Mouse (Mus musculus): ENCODE measurements around the gene Tspan11. TPM values are rescaled to one million over a fixed set of nuclear protein-coding genes. Genes with fewer than 3 reads are reported as not detected.
A peak's percentile ranks its signal among the peaks of the same experiment; 100 is the strongest.

Tspan11 gene
- polyA plus RNA-seq, 1 experiment, result not detected

- 70% methylated on average over 4 of the region's 4 CpGs for WGBS
- TF ChIP-seq POLR2A (IDR thresholded peaks at IDR 0.05; ENCODE audit: borderline replicate concordance, control insufficient read depth, low read depth, low read length) (no peak), CTCF (IDR thresholded peaks at IDR 0.05; ENCODE audit: control insufficient read depth, insufficient read depth, low read length) (no peak)
- no peak overlapping the region for H3K27ac ChIP-seq (ENCODE audit: control insufficient read depth, insufficient read depth, low read depth, low read length, poor library complexity)
- no peak overlapping the region for H3K4me3 ChIP-seq (replicated peaks; ENCODE audit: control insufficient read depth, low read depth, low read length)
- H3K4me1 ChIP-seq (ENCODE audit: control insufficient read depth, insufficient read depth, low read length), result no peaks in the 10 kb centered on the region
These were observed 23.2 kb downstream of the Tspan11 start for GRCm38 (mm10) chr6:127910638-127911037.

GRCm38 (mm10) chr6:127911687-127912086, 24.3 kb downstream of the Tspan11 start:
- Histone ChIP-seq H3K4me3 (replicated peaks; ENCODE audit: control insufficient read depth, low read depth, low read length) (no peak overlapping the region), H3K4me1 (ENCODE audit: control insufficient read depth, insufficient read depth, low read length) (no peaks in the 10 kb centered on the region), H3K27ac (ENCODE audit: control insufficient read depth, insufficient read depth, low read depth, low read length, poor library complexity) (no peak overlapping the region)
- TF ChIP-seq POLR2A (IDR thresholded peaks at IDR 0.05; ENCODE audit: borderline replicate concordance, control insufficient read depth, low read depth, low read length) (no peak), CTCF (IDR thresholded peaks at IDR 0.05; ENCODE audit: control insufficient read depth, insufficient read depth, low read length) (no peak)
- 74% methylated on average over 4 of the region's 4 CpGs for WGBS

- Histone ChIP-seq H3K27ac (ENCODE audit: control insufficient read depth, insufficient read depth, low read depth, low read length, poor library complexity) (no peak overlapping the region), H3K4me1 (ENCODE audit: control insufficient read depth, insufficient read depth, low read length) (no peaks in the 10 kb centered on the region), H3K4me3 (replicated peaks; ENCODE audit: control insufficient read depth, low read depth, low read length) (no peak overlapping the region)
- WGBS, result 85% methylated on average over 3 of the region's 3 CpGs
- TF ChIP-seq CTCF (IDR thresholded peaks at IDR 0.05; ENCODE audit: control insufficient read depth, insufficient read depth, low read length) (no peak), POLR2A (IDR thresholded peaks at IDR 0.05; ENCODE audit: borderline replicate concordance, control insufficient read depth, low read depth, low read length) (no peak)
These were observed 25.5 kb downstream of the Tspan11 start for GRCm38 (mm10) chr6:127912938-127913337.

- no peak overlapping the region for H3K27ac ChIP-seq (ENCODE audit: control insufficient read depth, insufficient read depth, low read depth, low read length, poor library complexity)
- TF ChIP-seq CTCF (IDR thresholded peaks at IDR 0.05; ENCODE audit: control insufficient read depth, insufficient read depth, low read length), result no peak
- no peak for TF ChIP-seq POLR2A (IDR thresholded peaks at IDR 0.05; ENCODE audit: borderline replicate concordance, control insufficient read depth, low read depth, low read length)
- WGBS, result 75% methylated on average over 3 of the region's 3 CpGs
- no peaks in the 10 kb centered on the region for H3K4me1 ChIP-seq (ENCODE audit: control insufficient read depth, insufficient read depth, low read length)
- no peak overlapping the region for H3K4me3 ChIP-seq (replicated peaks; ENCODE audit: control insufficient read depth, low read depth, low read length)
These were observed 29.6 kb downstream of the Tspan11 start for GRCm38 (mm10) chr6:127916993-127917392.

GRCm38 (mm10) chr6:127917712-127918111, 30.3 kb downstream of the Tspan11 start:
- TF ChIP-seq CTCF (IDR thresholded peaks at IDR 0.05; ENCODE audit: control insufficient read depth, insufficient read depth, low read length), result no peak
- no peak for TF ChIP-seq POLR2A (IDR thresholded peaks at IDR 0.05; ENCODE audit: borderline replicate concordance, control insufficient read depth, low read depth, low read length)
- WGBS, result 59% methylated on average over 4 of the region's 4 CpGs
- no peaks in the 10 kb centered on the region for H3K4me1 ChIP-seq (ENCODE audit: control insufficient read depth, insufficient read depth, low read length)
- no peak overlapping the region for H3K4me3 ChIP-seq (replicated peaks; ENCODE audit: control insufficient read depth, low read depth, low read length)
- H3K27ac ChIP-seq (ENCODE audit: control insufficient read depth, insufficient read depth, low read depth, low read length, poor library complexity), result no peak overlapping the region

GRCm38 (mm10) chr6:127919491-127919890, 32.1 kb downstream of the Tspan11 start:
- 37% methylated on average over 6 of the region's 6 CpGs for whole genome bisulfite sequencing

GRCm38 (mm10) chr6:127920652-127921051, 33.3 kb downstream of the Tspan11 start:
- WGBS, result 7% methylated on average over 8 of the region's 8 CpGs
- Histone ChIP-seq H3K27ac (ENCODE audit: control insufficient read depth, insufficient read depth, low read depth, low read length, poor library complexity) (no peak overlapping the region), H3K4me3 (replicated peaks; ENCODE audit: control insufficient read depth, low read depth, low read length) (no peak overlapping the region), H3K4me1 (ENCODE audit: control insufficient read depth, insufficient read depth, low read length) (no peaks in the 10 kb centered on the region)
- TF ChIP-seq CTCF (IDR thresholded peaks at IDR 0.05; ENCODE audit: control insufficient read depth, insufficient read depth, low read length) (peak; percentile 62; the same call in 1 of the 2 replicates), POLR2A (IDR thresholded peaks at IDR 0.05; ENCODE audit: borderline replicate concordance, control insufficient read depth, low read depth, low read length) (no peak)

More at GRCm38 (mm10) chr6:127919491-127919890, 32.1 kb downstream of the Tspan11 start:
- TF ChIP-seq CTCF (IDR thresholded peaks at IDR 0.05; ENCODE audit: control insufficient read depth, insufficient read depth, low read length) (no peak), POLR2A (IDR thresholded peaks at IDR 0.05; ENCODE audit: borderline replicate concordance, control insufficient read depth, low read depth, low read length) (no peak)
- no peak overlapping the region for H3K4me3 ChIP-seq (replicated peaks; ENCODE audit: control insufficient read depth, low read depth, low read length)
- H3K27ac ChIP-seq (ENCODE audit: control insufficient read depth, insufficient read depth, low read depth, low read length, poor library complexity), result no peak overlapping the region
- no peaks in the 10 kb centered on the region for H3K4me1 ChIP-seq (ENCODE audit: control insufficient read depth, insufficient read depth, low read length)

- TF ChIP-seq POLR2A (IDR thresholded peaks at IDR 0.05; ENCODE audit: borderline replicate concordance, control insufficient read depth, low read depth, low read length) (no peak), CTCF (IDR thresholded peaks at IDR 0.05; ENCODE audit: control insufficient read depth, insufficient read depth, low read length) (no peak)
- 67% methylated on average over 9 of the region's 9 CpGs for WGBS
- H3K27ac ChIP-seq (ENCODE audit: control insufficient read depth, insufficient read depth, low read depth, low read length, poor library complexity), result no peak overlapping the region
These were observed 34.6 kb downstream of the Tspan11 start for GRCm38 (mm10) chr6:127921996-127922395.

GRCm38 (mm10) chr6:127923296-127923695, 35.9 kb downstream of the Tspan11 start:
- 61% methylated on average over 9 of the region's 9 CpGs for WGBS
- H3K4me1 ChIP-seq (ENCODE audit: control insufficient read depth, insufficient read depth, low read length), result no peaks in the 10 kb centered on the region
- H3K4me3 ChIP-seq (replicated peaks; ENCODE audit: control insufficient read depth, low read depth, low read length), result no peak overlapping the region
- no peak for TF ChIP-seq CTCF (IDR thresholded peaks at IDR 0.05; ENCODE audit: control insufficient read depth, insufficient read depth, low read length)
- no peak for TF ChIP-seq POLR2A (IDR thresholded peaks at IDR 0.05; ENCODE audit: borderline replicate concordance, control insufficient read depth, low read depth, low read length)
- H3K27ac ChIP-seq (ENCODE audit: control insufficient read depth, insufficient read depth, low read depth, low read length, poor library complexity), result no peak overlapping the region

More at GRCm38 (mm10) chr6:127921996-127922395, 34.6 kb downstream of the Tspan11 start:
- Histone ChIP-seq H3K4me3 (replicated peaks; ENCODE audit: control insufficient read depth, low read depth, low read length) (no peak overlapping the region), H3K4me1 (ENCODE audit: control insufficient read depth, insufficient read depth, low read length) (no peaks in the 10 kb centered on the region)

Measured in bone marrow, adult 2 months (tissue).